Mouse (Mus musculus) liver, adult 2 months (tissue): ENCODE measurements at regions not wholly inside any gene's neighbourhood (a gene's known extent, or its start where the extent isn't known, plus 50 kb on each side); places are given as distances from the start of the nearest gene placed in this dataset.
"Not testable (repeated sequence)": the region's sequence is repeated elsewhere in the genome, so short reads cannot be mapped to it uniquely, and the experiment has no call there.

Experiments
- DNase-seq: peaks from one replicate; pipeline ENCODE4 v3.0.0-alpha.2; 2011; ENCODE audit warnings: low read depth, low spot score; ENCODE audit errors: extremely low read depth
- H3K27ac ChIP-seq: fragments of 200-500 bp; replicated peaks from 2 replicates; pipeline ENCODE4 v1.5.1; 2012; ENCODE audit warnings: low read depth, mild to moderate bottlenecking, control low read depth, inconsistent platforms, low read length; ENCODE audit not compliant: insufficient read depth
- H3K27me3 ChIP-seq: fragments of 200-500 bp; 2 replicates; pipeline ENCODE4 v1.6.1; 2012; ENCODE audit warnings: mild to moderate bottlenecking, moderate library complexity, low read length, inconsistent platforms; ENCODE audit not compliant: control insufficient read depth, insufficient read depth
- H3K36me3 ChIP-seq: fragments of 200-500 bp; 2 replicates; pipeline ENCODE4 v1.6.1; 2012; ENCODE audit warnings: low read length, inconsistent platforms; ENCODE audit not compliant: control insufficient read depth, insufficient read depth
- H3K4me1 ChIP-seq: fragments of 200-500 bp; 2 replicates; pipeline ENCODE4 v1.6.1; 2011; ENCODE audit warnings: low read length; ENCODE audit not compliant: control insufficient read depth, insufficient read depth
- H3K4me3 ChIP-seq: fragments of 200-500 bp; 2 replicates; pipeline ENCODE4 v1.5.1; 2011; ENCODE audit warnings: low read depth, mild to moderate bottlenecking, control low read depth, low read length, moderate library complexity; ENCODE audit not compliant: insufficient read depth
- H3K79me2 ChIP-seq: fragments of 200-500 bp; 2 replicates; pipeline ENCODE4 v1.6.1; 2012; ENCODE audit warnings: inconsistent platforms, mild to moderate bottlenecking, low read length, moderate library complexity; ENCODE audit not compliant: control insufficient read depth, insufficient read depth
- H3K9ac ChIP-seq: fragments of 200-500 bp; 2 replicates; pipeline ENCODE4 v1.6.1; 2012; ENCODE audit warnings: low read depth, mild to moderate bottlenecking, control low read depth, inconsistent platforms, low read length
- CTCF ChIP-seq: fragments of 200-500 bp; IDR thresholded peaks from 2 replicates; pipeline ENCODE4 v1.5.1; 2011; ENCODE audit warnings: low read depth, low read length, control low read depth
- POLR2A ChIP-seq: fragments of 200-500 bp; IDR thresholded peaks from 2 replicates; pipeline ENCODE4 v1.6.1; 2011; ENCODE audit warnings: low read length, control low read depth; ENCODE audit not compliant: insufficient read depth; ENCODE audit errors: extremely low read depth
- WGBS: fragments of 180-500 bp; shearing (Covaris S2); methylation state at CpG from one replicate; pipeline ENCODE4 v1.1.7; 2018; 5-methylcytosine and 5-hydroxymethylcytosine counted together

GRCm38 (mm10) chr8:5285708-5286161 is 180.6 kb upstream of the Slc10a2 start:
- H3K4me3 ChIP-seq: no peak overlapping the region
- DNase-seq: no peak

GRCm38 (mm10) chr8:5283799-5284198 is 178.6 kb upstream of the Slc10a2 start:
- Histone ChIP-seq H3K27me3 (no peaks in the 10 kb centered on the region), H3K9ac (no peak overlapping the region), H3K79me2 (no peaks in the 10 kb centered on the region), H3K27ac (no peak overlapping the region), H3K4me1 (no peaks in the 10 kb centered on the region), H3K36me3 (no peaks in the 10 kb centered on the region), H3K4me3 (no peak overlapping the region)
- no peak for TF ChIP-seq POLR2A
- no peak for TF ChIP-seq CTCF
- DNase-seq: no peak

More at GRCm38 (mm10) chr8:5285708-5286161, 180.6 kb upstream of the Slc10a2 start:
- H3K36me3 ChIP-seq: no peaks in the 10 kb centered on the region
- no peak overlapping the region for H3K27ac ChIP-seq
- H3K4me1 ChIP-seq: no peaks in the 10 kb centered on the region
- no peaks in the 10 kb centered on the region for H3K27me3 ChIP-seq
- no peak overlapping the region for H3K9ac ChIP-seq
- 91% methylated on average over 5 of the region's 5 CpGs for WGBS
- no peaks in the 10 kb centered on the region for H3K79me2 ChIP-seq
- TF ChIP-seq CTCF: no peak
- no peak for TF ChIP-seq POLR2A

- H3K4me1 ChIP-seq: no peaks in the 10 kb centered on the region
- H3K27ac ChIP-seq: no peak overlapping the region
- 59% methylated on average over 1 of the region's 1 CpGs for WGBS
- no peak for DNase-seq
- no peaks in the 10 kb centered on the region for H3K36me3 ChIP-seq
- no peak overlapping the region for H3K4me3 ChIP-seq
- H3K9ac ChIP-seq: no peak overlapping the region
- H3K27me3 ChIP-seq: no peaks in the 10 kb centered on the region
- no peaks in the 10 kb centered on the region for H3K79me2 ChIP-seq
- TF ChIP-seq POLR2A: no peak
Measured at GRCm38 (mm10) chr8:5262316-5262715, 157.2 kb upstream of the Slc10a2 start.

GRCm38 (mm10) chr8:5241871-5242270 is 136.7 kb upstream of the Slc10a2 start:
- not testable (repeated sequence) for H3K27me3 ChIP-seq, DNase-seq

More at GRCm38 (mm10) chr8:5241871-5242270, 136.7 kb upstream of the Slc10a2 start:
- H3K9ac ChIP-seq, H3K27ac ChIP-seq, H3K79me2 ChIP-seq, H3K4me1 ChIP-seq, H3K4me3 ChIP-seq, H3K36me3 ChIP-seq: not testable (repeated sequence)
- WGBS: 92% methylated on average over 22 of the region's 22 CpGs
